Mouse (Mus musculus) limb, embryonic 13.5 days (tissue): ENCODE data around the gene Lins1. TPM values are rescaled to one million over a fixed set of nuclear protein-coding genes. Genes with fewer than 3 reads are reported as not detected.

ENCODE experiments used
- ATAC-seq: fragments of 200-750 bp; cut with Nextera tagmentation; 2 replicates; pipeline ENCODE4 v1.8.0; 2017; ENCODE audit warnings: low read depth, moderate number of reproducible peaks, moderate TSS enrichment; ENCODE audit not compliant: low FRiP score
- H3K27ac ChIP-seq: fragments of 300-500 bp; sonication (generic); 2 replicates; pipeline ENCODE4 v1.5.1; 2015; ENCODE audit warnings: inconsistent platforms, mild to moderate bottlenecking, moderate library complexity
- H3K27me3 ChIP-seq: fragments of 300-500 bp; sonication (generic); 2 replicates; pipeline ENCODE4 v1.6.1; 2015; ENCODE audit warnings: mild to moderate bottlenecking, inconsistent platforms
- H3K36me3 ChIP-seq: fragments of 300-500 bp; sonication (generic); 2 replicates; pipeline ENCODE4 v1.6.1; 2015; ENCODE audit warnings: inconsistent platforms, mild to moderate bottlenecking, moderate library complexity
- H3K4me1 ChIP-seq: fragments of 300-500 bp; sonication (generic); 2 replicates; pipeline ENCODE4 v1.6.1; 2015; ENCODE audit warnings: inconsistent platforms
- H3K4me2 ChIP-seq: fragments of 300-500 bp; sonication (generic); replicated peaks from 2 replicates; pipeline ENCODE4 v1.6.1; 2015; ENCODE audit warnings: inconsistent platforms, mild to moderate bottlenecking, moderate library complexity
- H3K4me3 ChIP-seq: fragments of 300-500 bp; sonication (generic); 2 replicates; pipeline ENCODE4 v1.5.1; 2015; ENCODE audit warnings: moderate library complexity, mild to moderate bottlenecking, inconsistent platforms
- H3K9ac ChIP-seq: fragments of 300-500 bp; sonication (generic); 2 replicates; pipeline ENCODE4 v1.6.1; 2015; ENCODE audit warnings: mild to moderate bottlenecking, inconsistent platforms
- H3K9me3 ChIP-seq: fragments of 300-500 bp; sonication (generic); 2 replicates; pipeline ENCODE4 v1.6.1; 2016; ENCODE audit warnings: inconsistent platforms
- whole genome bisulfite sequencing: fragments of 180-500 bp; shearing (Covaris S2); methylation state at CpG from one replicate; pipeline ENCODE4 v1.1.7; 2015; 5-methylcytosine and 5-hydroxymethylcytosine counted together
- polyA plus RNA-seq: library from polyadenylated mRNA; unstranded; fragments of >200 nt; fragmentation: Nextera tagmentation; extraction: Ambion mirVana; gene quantifications from 2 replicates; pipeline ENCODE4 v1.2.1, GENCODE M21; 2015

The Lins1 gene
- polyA plus RNA-seq, 1 experiment from 2014 or later, result 21.2 TPM

- no peaks in the 10 kb centered on the region for H3K27me3 ChIP-seq
- no peaks in the 10 kb centered on the region for H3K4me1 ChIP-seq
- H3K27ac ChIP-seq, result no peak overlapping the region
- WGBS, result 92% methylated on average over 2 of the region's 2 CpGs
- H3K9ac ChIP-seq, result no peak overlapping the region
- H3K9me3 ChIP-seq, result no peaks in the 10 kb centered on the region
- H3K4me3 ChIP-seq, result no peak overlapping the region
- ATAC-seq, result no peak
- no peak overlapping the region for H3K4me2 ChIP-seq
- peaks cover 95% of the 10 kb centered on the region for H3K36me3 ChIP-seq
These were observed 13.9 kb upstream of the Lins1 start for GRCm38 (mm10) chr7:66675800-66676199.

- no peak for ATAC-seq
- Histone ChIP-seq H3K36me3 (peaks cover 64% of the 10 kb centered on the region), H3K27me3 (no peaks in the 10 kb centered on the region), H3K9ac (no peak overlapping the region), H3K4me2 (no peak overlapping the region), H3K4me3 (no peak overlapping the region), H3K9me3 (no peaks in the 10 kb centered on the region), H3K27ac (no peak overlapping the region), H3K4me1 (no peaks in the 10 kb centered on the region)
- 86% methylated on average over 5 of the region's 5 CpGs for WGBS
These were observed 7.4 kb upstream of the Lins1 start for GRCm38 (mm10) chr7:66682119-66682863.

- Histone ChIP-seq H3K36me3 (peaks cover 15% of the 10 kb centered on the region), H3K4me2 (peak overlapping the region; percentile 97), H3K27me3 (no peaks in the 10 kb centered on the region), H3K9me3 (no peaks in the 10 kb centered on the region), H3K4me3 (peak overlapping the region; percentile 75), H3K27ac (no peak overlapping the region), H3K9ac (peak overlapping the region; percentile 86), H3K4me1 (peaks cover 15% of the 10 kb centered on the region)
- ATAC-seq, result no peak
- WGBS, result 0% methylated on average over 5 of the region's 5 CpGs
These were observed 968 bp upstream of the Lins1 start for GRCm38 (mm10) chr7:66688721-66689120.

GRCm38 (mm10) chr7:66689294-66689619 is 432 bp upstream of the Lins1 start, which contains the start of gene Asb7:
Gene Asb7 (minus strand): TSS chr7:66689596.
- peak within 1 kb of the TSS; percentile 86 for H3K9ac ChIP-seq
- no peaks in the 10 kb centered on the region for H3K27me3 ChIP-seq
- peak within 1 kb of the TSS; percentile 85 for H3K27ac ChIP-seq
- H3K4me1 ChIP-seq, result peaks cover 15% of the 10 kb centered on the region
- peak within 1 kb of the TSS; percentile 97 for H3K4me2 ChIP-seq
- ATAC-seq, result no peak
- 0% methylated on average over 18 of the region's 18 CpGs for WGBS
- H3K9me3 ChIP-seq, result no peaks in the 10 kb centered on the region
- peaks cover 14% of the 10 kb centered on the region for H3K36me3 ChIP-seq
- peak within 1 kb of the TSS; percentile 75 for H3K4me3 ChIP-seq

- no peak overlapping the region for H3K9ac ChIP-seq
- H3K9me3 ChIP-seq, result no peaks in the 10 kb centered on the region
- 84% methylated on average over 7 of the region's 7 CpGs for WGBS
- ATAC-seq, result no peak
- no peaks in the 10 kb centered on the region for H3K27me3 ChIP-seq
- H3K4me2 ChIP-seq, result no peak overlapping the region
- H3K27ac ChIP-seq, result no peak overlapping the region
- H3K4me3 ChIP-seq, result no peak overlapping the region
- H3K4me1 ChIP-seq, result peaks cover 4% of the 10 kb centered on the region
- H3K36me3 ChIP-seq, result peaks cover 26% of the 10 kb centered on the region
These were observed 4.8 kb downstream of the Lins1 start for GRCm38 (mm10) chr7:66694467-66694866.

- Histone ChIP-seq H3K27ac (no peak overlapping the region), H3K4me1 (no peaks in the 10 kb centered on the region), H3K9ac (no peak overlapping the region), H3K36me3 (peaks cover 77% of the 10 kb centered on the region), H3K9me3 (no peaks in the 10 kb centered on the region), H3K4me2 (no peak overlapping the region), H3K4me3 (no peak overlapping the region), H3K27me3 (no peaks in the 10 kb centered on the region)
- WGBS, result 91% methylated on average over 7 of the region's 7 CpGs
- no peak for ATAC-seq
These were observed 13.0 kb downstream of the Lins1 start for GRCm38 (mm10) chr7:66702721-66703120.

GRCm38 (mm10) chr7:66704631-66705030 is 14.9 kb downstream of the Lins1 start:
- Histone ChIP-seq H3K36me3 (peaks cover 73% of the 10 kb centered on the region), H3K9ac (no peak overlapping the region)
- WGBS, result 91% methylated on average over 3 of the region's 3 CpGs

GRCm38 (mm10) chr7:66711166-66711565 is 21.5 kb downstream of the Lins1 start:
- H3K4me2 ChIP-seq, result no peak overlapping the region
- H3K4me3 ChIP-seq, result no peak overlapping the region
- H3K4me1 ChIP-seq, result no peaks in the 10 kb centered on the region
- H3K9ac ChIP-seq, result no peak overlapping the region
- no peak overlapping the region for H3K27ac ChIP-seq
- H3K36me3 ChIP-seq, result peaks cover 71% of the 10 kb centered on the region
- no peaks in the 10 kb centered on the region for H3K9me3 ChIP-seq
- no peaks in the 10 kb centered on the region for H3K27me3 ChIP-seq
- no peak for ATAC-seq
- WGBS, result 57% methylated on average over 2 of the region's 2 CpGs

More at GRCm38 (mm10) chr7:66704631-66705030, 14.9 kb downstream of the Lins1 start:
- H3K27me3 ChIP-seq, result no peaks in the 10 kb centered on the region
- H3K4me2 ChIP-seq, result no peak overlapping the region
- H3K9me3 ChIP-seq, result no peaks in the 10 kb centered on the region
- H3K27ac ChIP-seq, result no peak overlapping the region
- no peaks in the 10 kb centered on the region for H3K4me1 ChIP-seq
- no peak overlapping the region for H3K4me3 ChIP-seq
- ATAC-seq, result no peak

GRCm38 (mm10) chr7:66724514-66724913 is 34.8 kb downstream of the Lins1 start:
- H3K27ac ChIP-seq, result no peak overlapping the region
- 81% methylated on average over 4 of the region's 4 CpGs for WGBS
- no peak for ATAC-seq

GRCm38 (mm10) chr7:66724954-66725353 is 35.3 kb downstream of the Lins1 start:
- H3K9ac ChIP-seq, result no peak overlapping the region
- H3K36me3 ChIP-seq, result peaks cover 19% of the 10 kb centered on the region
- H3K4me1 ChIP-seq, result no peaks in the 10 kb centered on the region
- no peak overlapping the region for H3K4me3 ChIP-seq
- no peak overlapping the region for H3K4me2 ChIP-seq
- no peaks in the 10 kb centered on the region for H3K27me3 ChIP-seq
- no peak for ATAC-seq
- H3K27ac ChIP-seq, result no peak overlapping the region
- H3K9me3 ChIP-seq, result no peaks in the 10 kb centered on the region
- 81% methylated on average over 6 of the region's 6 CpGs for WGBS

More at GRCm38 (mm10) chr7:66724514-66724913, 34.8 kb downstream of the Lins1 start:
- Histone ChIP-seq H3K27me3 (no peaks in the 10 kb centered on the region), H3K4me3 (no peak overlapping the region), H3K4me1 (no peaks in the 10 kb centered on the region), H3K36me3 (peaks cover 19% of the 10 kb centered on the region), H3K4me2 (no peak overlapping the region), H3K9ac (no peak overlapping the region), H3K9me3 (no peaks in the 10 kb centered on the region)

GRCm38 (mm10) chr7:66728072-66728471 is 38.4 kb downstream of the Lins1 start:
- WGBS, result 91% methylated on average over 6 of the region's 6 CpGs
- Histone ChIP-seq H3K36me3 (0 out of 2 replicates have a peak, but pooled peaks cover 9% of the 10 kb centered on the region), H3K4me3 (no peak overlapping the region), H3K9me3 (no peaks in the 10 kb centered on the region), H3K27ac (no peak overlapping the region), H3K4me1 (no peaks in the 10 kb centered on the region), H3K27me3 (no peaks in the 10 kb centered on the region), H3K4me2 (no peak overlapping the region), H3K9ac (no peak overlapping the region)
- no peak for ATAC-seq

- WGBS, result 79% methylated on average over 2 of the region's 2 CpGs
- H3K27ac ChIP-seq, result no peak overlapping the region
- no peaks in the 10 kb centered on the region for H3K4me1 ChIP-seq
- H3K9ac ChIP-seq, result no peak overlapping the region
- no peaks in the 10 kb centered on the region for H3K9me3 ChIP-seq
- no peaks in the 10 kb centered on the region for H3K27me3 ChIP-seq
- 0 out of 2 replicates have a peak, but pooled peaks cover 6% of the 10 kb centered on the region for H3K36me3 ChIP-seq
- no peak overlapping the region for H3K4me3 ChIP-seq
- no peak for ATAC-seq
- H3K4me2 ChIP-seq, result no peak overlapping the region
These were observed 39.5 kb downstream of the Lins1 start for GRCm38 (mm10) chr7:66729232-66729631.

GRCm38 (mm10) chr7:66733431-66733830 is 43.7 kb downstream of the Lins1 start:
- no peaks in the 10 kb centered on the region for H3K36me3 ChIP-seq
- H3K4me3 ChIP-seq, result no peak overlapping the region
- no peak for ATAC-seq

More at GRCm38 (mm10) chr7:66733431-66733830, 43.7 kb downstream of the Lins1 start:
- Histone ChIP-seq H3K4me2 (no peak overlapping the region), H3K27me3 (no peaks in the 10 kb centered on the region), H3K9me3 (no peaks in the 10 kb centered on the region), H3K9ac (no peak overlapping the region), H3K4me1 (no peaks in the 10 kb centered on the region), H3K27ac (no peak overlapping the region)
- 93% methylated on average over 17 of the region's 17 CpGs for WGBS
